Mouse (Mus musculus): Measurements from ENCODE around the gene Tmem165.

Tmem165 gene

DNA sequence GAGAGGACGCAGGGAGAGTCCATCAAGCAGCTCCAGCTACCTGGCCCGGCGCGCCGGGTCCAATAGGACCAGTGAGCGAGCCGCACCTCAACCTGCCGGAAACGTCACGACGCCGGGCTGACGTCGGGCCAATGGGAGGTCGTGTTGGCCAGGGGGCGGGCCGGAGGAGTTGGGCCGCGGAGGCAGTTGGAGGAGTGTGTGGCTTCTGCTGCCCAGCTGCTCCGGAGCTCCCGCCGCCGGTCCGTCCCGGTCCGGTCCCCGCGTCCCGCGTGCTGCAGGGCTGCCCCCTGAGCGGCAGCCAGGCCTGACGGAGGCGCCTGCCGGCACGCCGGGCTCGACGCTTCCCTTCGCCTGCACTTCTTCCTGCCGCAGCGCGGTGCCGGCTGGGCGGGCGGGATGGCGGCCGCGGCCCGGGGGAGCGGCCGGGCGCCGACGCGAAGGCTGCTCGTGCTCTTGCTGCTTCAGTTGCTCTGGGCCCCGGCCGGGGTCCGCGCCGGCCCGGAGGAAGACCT is at the start of gene Tmem165:
Tmem165 (plus strand) TSS at position 131 of the 512 bp plus-strand sequence.
- peak; percentile 87 for DNase-seq (ENCODE audit: low read depth)

DNA sequence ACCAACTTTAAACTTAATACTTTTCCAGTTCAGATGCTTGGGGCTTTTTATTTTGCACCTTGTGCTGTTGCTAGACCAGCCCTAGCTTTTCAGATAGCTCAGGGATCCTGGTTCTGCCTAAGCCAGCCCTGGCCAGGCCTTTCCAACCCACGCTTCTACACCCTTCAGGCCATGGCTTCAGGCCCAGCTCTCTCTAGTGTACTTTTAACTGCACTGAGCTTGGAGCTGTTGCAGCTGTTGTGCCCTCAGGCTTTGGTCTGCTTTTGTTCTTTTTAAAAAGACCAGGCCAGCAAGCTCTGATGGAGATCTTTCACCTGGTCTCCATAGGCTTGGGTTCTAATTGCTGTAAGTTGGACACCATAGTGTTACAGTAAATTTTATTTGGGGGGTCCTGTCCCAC is 48.0 kb upstream of the Tmem165 start:
- DNase-seq (ENCODE audit: low read depth): no peak

DNA sequence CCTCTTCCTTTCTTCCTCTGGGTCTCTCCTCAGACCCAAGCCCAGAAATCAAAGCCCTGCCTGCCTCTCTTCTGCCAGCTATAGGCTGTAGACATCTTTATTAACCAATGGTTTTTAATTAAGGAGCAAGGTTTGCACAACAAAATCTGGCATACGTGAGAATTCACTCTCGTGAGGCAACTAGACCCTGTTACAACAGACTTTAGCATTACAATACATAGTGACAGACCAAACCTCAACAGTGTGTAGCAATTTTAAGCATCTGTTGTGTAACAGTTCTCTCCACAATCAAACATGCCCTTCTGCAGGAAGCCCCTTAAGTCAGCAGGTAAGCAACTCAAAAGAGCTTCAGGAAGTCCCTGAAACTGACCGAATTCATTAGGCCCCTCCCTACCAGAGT is 47.4 kb upstream of the Tmem165 start:
- peak; percentile 74 for DNase-seq (ENCODE audit: low read depth)

DNA sequence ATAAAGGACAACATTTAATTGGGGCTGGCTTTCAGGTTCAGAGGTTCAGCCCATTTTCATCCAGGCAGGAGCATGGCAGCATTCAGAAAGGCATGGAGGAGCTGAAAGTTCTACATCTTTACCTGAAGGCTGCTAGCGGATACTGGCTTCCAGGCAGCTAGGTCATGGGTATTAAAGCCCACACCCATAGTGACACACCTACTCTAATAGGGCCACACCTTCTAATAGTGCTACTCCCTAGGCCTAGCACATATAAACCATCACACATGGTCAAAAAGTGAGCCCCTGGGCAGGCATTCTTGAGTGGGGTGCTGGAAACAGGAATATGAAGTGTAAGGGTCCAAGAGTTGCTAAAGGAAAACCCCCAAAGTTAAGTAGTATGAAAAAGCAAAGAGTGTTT is 46.1 kb upstream of the Tmem165 start:
- no peak for DNase-seq (ENCODE audit: low read depth)

DNA sequence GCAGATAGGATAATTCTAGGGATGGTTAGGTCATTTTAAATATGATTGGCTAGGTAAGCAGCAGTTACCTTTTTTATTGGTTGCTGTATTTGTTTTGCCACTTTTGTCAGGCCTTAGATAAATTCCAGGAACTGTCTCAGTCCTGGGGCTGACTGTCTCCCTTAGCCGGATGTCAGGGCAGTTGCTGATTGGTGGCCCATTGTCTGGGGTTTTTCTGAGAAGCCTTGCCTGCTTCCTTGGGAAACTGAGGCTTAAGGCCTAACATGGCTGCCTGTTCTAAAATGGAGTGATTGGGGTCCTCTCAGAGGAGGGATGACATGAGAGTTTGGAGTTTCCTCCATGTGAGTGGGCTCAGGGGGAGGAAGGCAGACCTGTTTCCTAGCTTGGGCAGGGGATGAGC is 45.6 kb upstream of the Tmem165 start:
- no peak for DNase-seq (ENCODE audit: low read depth)

- DNase-seq (ENCODE audit: low read depth): no peak
Measured at GRCm38 (mm10) chr5:76138512-76138911, 45.2 kb upstream of the Tmem165 start.

DNA sequence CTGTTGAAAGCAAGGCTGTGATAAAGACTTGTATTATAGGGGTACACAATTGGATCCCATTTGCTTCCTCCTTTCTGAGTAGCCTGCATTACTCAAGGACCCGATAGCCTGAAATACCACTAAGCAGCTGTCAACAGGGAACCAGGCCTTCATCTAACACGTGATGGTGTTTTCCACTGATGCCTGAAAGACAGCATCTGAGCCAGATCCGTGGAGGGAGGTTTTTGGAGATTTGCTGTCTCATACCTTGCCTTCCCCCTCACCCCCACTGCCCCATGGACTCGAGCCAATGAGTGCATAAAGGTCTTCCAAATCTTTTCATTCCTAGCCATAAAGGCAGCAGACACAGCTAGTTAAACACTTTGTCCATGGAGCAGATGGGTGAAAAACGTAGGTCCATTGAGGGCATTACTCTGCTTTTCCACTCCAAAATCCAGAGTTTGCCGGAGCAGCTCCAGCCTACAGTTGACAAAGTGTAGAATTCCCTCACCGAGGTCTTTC is 44.5 kb upstream of the Tmem165 start:
- DNase-seq (ENCODE audit: low read depth): no peak

GRCm38 (mm10) chr5:76139808-76140729 is 43.6 kb upstream of the Tmem165 start, which contains the start of gene Srd5a3:
TSS of gene Srd5a3 (plus strand) at chr5:76140271.
- DNase-seq (ENCODE audit: low read depth): peak; percentile 96

DNA sequence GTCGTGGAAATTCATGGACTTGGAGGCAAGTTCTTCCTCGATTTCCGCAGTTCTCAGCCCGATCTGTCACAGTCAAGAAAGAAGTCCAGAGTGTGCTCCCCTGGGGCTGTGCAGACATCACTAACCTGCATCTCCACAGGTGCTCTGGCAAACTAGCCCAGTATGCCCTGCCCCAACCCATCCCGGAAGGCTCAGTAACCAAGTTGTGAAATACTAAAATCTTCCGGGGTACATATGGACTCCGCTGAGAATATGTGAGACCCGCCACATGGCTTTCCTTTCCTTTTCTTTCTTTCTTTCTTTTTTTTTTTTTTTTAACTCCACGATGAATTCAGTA is 43.0 kb upstream of the Tmem165 start:
- no peak for DNase-seq (ENCODE audit: low read depth)

GRCm38 (mm10) chr5:76143356-76143755 is 40.3 kb upstream of the Tmem165 start:
- no peak for DNase-seq (ENCODE audit: low read depth)

GRCm38 (mm10) chr5:76146401-76146800 is 37.3 kb upstream of the Tmem165 start:
- DNase-seq (ENCODE audit: low read depth): no peak

DNA sequence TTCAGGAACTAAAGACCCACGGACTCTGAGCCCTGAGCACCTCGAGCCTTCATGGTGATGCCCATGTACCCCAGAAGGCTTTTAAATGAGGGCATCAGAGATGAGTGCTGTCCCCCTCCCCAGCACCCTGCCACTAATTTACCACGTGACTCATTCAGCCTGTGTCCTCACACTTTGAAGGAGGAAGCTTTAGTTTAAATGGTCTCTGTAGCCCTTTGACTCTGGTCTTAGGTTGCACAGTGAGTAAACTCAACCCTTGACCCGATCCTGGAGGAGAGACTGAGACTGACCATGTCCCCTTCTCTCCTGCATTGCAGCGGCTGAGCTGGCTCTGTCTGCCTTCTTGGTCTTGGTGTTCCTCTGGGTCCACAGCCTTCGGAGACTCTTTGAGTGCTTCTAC is 34.2 kb upstream of the Tmem165 start:
- no peak for DNase-seq (ENCODE audit: low read depth)

DNA sequence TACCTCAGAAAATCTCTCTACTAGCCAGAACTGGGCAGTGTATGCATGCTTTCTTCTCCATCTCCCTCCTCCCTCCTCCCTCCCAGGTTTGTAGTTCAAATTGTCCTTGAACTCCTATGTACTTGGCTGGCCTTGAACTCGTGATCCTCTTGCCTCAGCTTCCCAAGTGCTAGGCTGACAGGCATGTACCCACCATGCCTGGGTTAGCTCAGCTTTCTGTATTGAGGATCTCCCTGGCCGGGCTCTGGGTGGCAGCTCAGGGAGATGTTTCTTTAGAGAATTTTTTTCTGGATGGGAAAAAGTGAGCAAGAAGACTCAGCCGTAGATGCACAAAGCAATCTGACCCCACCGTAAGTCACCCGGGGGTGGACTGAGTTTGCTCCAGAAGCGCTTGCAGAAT is 30.7 kb upstream of the Tmem165 start:
- no peak for DNase-seq (ENCODE audit: low read depth)

- DNase-seq (ENCODE audit: low read depth): no peak
Measured at GRCm38 (mm10) chr5:76153430-76153829, 30.2 kb upstream of the Tmem165 start.

- no peak for DNase-seq (ENCODE audit: low read depth)
Measured at GRCm38 (mm10) chr5:76154434-76155165, 29.1 kb upstream of the Tmem165 start.

GRCm38 (mm10) chr5:76159555-76159954 is 24.1 kb upstream of the Tmem165 start:
- DNase-seq (ENCODE audit: low read depth): no peak

DNA sequence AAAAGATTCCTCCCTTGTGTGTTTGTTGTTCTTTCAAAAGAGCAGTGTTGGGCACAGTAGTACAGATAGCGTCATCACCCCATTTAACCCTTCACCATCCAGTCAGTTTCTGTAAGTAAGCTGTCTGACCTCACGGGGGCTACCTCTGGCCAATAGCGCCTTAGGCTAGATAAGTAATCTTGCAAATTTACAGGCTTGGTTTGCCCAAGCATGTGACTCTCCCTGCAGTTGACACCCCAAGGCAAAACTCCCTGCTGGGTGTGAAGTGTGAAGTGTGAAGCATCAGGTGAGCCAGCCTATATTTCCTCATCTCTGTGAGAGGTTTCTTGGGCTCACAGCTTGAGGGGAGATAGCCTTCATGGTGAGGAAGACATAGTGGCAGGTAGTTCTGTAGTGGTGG is 23.6 kb upstream of the Tmem165 start:
- no peak for DNase-seq (ENCODE audit: low read depth)

DNA sequence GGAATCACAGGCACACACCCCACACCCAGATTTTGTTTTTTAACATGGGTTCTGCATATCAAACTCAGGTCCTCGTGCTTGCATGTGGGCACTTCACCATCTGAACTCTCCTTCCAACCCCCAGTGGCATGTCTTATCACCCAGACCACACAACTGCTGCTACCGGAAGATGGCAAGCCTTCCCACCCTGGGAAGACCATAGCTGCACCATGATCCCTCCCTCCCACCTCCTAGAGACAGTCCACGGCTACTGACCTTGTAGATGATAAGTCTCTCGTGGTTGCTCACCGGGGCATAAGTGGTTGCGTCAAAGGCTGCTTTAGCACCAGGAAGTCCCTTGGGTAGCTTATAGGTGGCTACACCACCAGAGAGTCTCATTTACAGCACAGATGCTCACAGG is 22.2 kb upstream of the Tmem165 start:
- DNase-seq (ENCODE audit: low read depth): peak; percentile 44

- no peak for DNase-seq (ENCODE audit: low read depth)
Measured at GRCm38 (mm10) chr5:76162926-76163325, 20.8 kb upstream of the Tmem165 start.

- DNase-seq (ENCODE audit: low read depth): no peak
Measured at GRCm38 (mm10) chr5:76163828-76164390, 19.8 kb upstream of the Tmem165 start.

DNA sequence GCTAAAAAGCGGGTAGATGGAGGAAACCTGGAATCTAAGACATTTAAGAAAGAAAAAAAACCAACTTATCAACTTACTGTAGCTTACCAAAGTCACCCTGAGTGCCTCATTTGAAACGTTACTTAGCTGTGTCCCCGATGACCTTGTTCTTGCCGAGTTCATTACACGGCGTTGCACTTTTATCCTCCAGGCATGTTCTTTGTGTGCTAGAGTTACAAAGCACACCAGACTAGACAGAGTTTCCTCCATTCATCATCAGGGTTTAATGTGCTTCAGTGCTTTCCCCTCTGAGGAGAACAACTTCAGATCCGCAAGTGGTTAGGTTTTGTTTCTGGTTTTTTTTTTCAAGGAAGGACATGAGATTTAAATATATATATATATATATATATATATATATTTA is 18.9 kb upstream of the Tmem165 start:
- no peak for DNase-seq (ENCODE audit: low read depth)

GRCm38 (mm10) chr5:76170522-76170921 is 13.2 kb upstream of the Tmem165 start:
- DNase-seq (ENCODE audit: low read depth): no peak

DNA sequence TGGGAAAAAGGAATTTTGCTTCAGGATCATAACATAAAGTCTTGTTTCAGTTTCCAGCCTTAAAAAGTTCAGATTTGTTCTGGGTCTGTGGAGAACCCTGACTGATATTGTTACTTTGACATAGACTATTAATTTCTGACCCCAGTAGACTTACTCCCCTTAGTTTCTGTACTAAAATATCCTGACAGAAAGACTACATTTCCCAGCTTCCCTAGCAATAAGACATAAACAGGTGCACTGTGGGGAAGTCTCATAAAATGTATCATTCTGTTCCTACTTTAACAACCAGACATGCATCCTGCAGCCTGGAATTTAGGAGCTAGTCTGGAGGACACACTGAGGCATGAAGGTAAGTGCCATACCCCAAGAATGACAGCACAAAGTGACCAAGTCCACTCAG is 12.6 kb upstream of the Tmem165 start:
- no peak for DNase-seq (ENCODE audit: low read depth)
